Mouse (Mus musculus): ENCODE data around the gene Rgsl1.

DNA sequence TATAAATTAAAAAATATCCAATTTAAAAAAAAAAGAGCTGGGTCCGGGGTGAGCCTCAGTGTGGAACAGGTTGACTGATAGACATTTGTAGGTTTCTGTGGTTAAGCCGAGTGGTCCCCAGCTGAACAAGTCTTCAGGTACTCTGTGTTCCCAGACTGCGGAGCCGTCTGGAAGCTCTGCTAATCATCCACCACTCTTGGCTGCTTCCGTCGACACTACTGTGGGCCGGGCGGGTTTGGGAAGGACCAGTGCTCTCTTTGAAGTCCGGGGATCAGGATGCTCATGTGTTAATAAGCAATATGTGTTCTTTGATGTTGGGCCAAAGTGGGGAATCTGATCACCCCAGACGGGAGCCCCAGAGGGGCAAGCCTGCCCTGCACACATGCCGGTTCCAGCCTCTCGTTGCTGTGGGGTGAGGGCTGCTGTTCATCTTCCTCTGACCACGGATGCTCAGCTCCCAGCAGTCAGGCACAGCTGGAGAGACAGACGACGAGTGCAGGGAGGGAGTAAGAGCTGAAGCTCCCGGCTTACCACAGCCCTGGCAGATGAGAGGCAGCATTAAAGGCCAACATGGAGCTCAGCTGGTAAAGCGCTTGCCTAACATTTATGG is 42.2 kb upstream of the Rgsl1 start:
- TF ChIP-seq CTCF (IDR thresholded peaks at IDR 0.05; ENCODE audit: borderline replicate concordance, control insufficient read depth, extremely low read depth, insufficient read depth, low read length, poor library complexity): no peak
- TF ChIP-seq POLR2A (IDR thresholded peaks at IDR 0.05; ENCODE audit: control insufficient read depth, extremely low read depth, insufficient read depth, low read length, poor library complexity): no peak
